Mouse (Mus musculus): ENCODE measurements around the gene St3gal5. TPM values are rescaled to one million over a fixed set of nuclear protein-coding genes. Genes with fewer than 3 reads are reported as not detected.

The St3gal5 gene
- total and polyA plus RNA-seq, 3 experiments: 24.4 to 51.8 TPM; not detected in 1

- TF ChIP-seq TAL1 (IDR thresholded peaks at IDR 0.05; ENCODE audit: low read length) (peak; percentile 82), USF1 (IDR thresholded peaks at IDR 0.05; ENCODE audit: low read depth, low read length) (0 out of 2 replicates have a peak, but pooled peaks have one; percentile 23), ZMIZ1 (IDR thresholded peaks at IDR 0.05; ENCODE audit: low read depth, low read length) (no peak)
These were observed 37.6 kb downstream of the St3gal5 start (continued) for GRCm38 (mm10) chr6:72134850-72135515.

- no peaks in the 10 kb centered on the region for H3K9me3 ChIP-seq (replicated peaks; ENCODE audit: insufficient read depth, low read length)
- peaks cover 14 to 43% of the 10 kb centered on the region in 2 experiments for H3K36me3 ChIP-seq (ENCODE audit: control insufficient read depth in 1 of 2, insufficient read depth in 2 of 2, low read length in 2 of 2)
- no peak overlapping the region for H3K4me3 ChIP-seq (ENCODE audit: control insufficient read depth in 1 of 2, insufficient read depth in 1 of 2, low read depth in 2 of 2, low read length in 2 of 2)
- no peak for DNase-seq (ENCODE audit: low read depth, low spot score)
- no peaks in the 10 kb centered on the region for H3K27me3 ChIP-seq (ENCODE audit: control insufficient read depth in 1 of 2, insufficient read depth in 2 of 2, low read length in 2 of 2)
- no peaks in the 10 kb centered on the region for H3K79me2 ChIP-seq (ENCODE audit: control insufficient read depth, insufficient read depth, low read length, poor library complexity)
- H3K27ac ChIP-seq (ENCODE audit: control insufficient read depth, low read depth, low read length): no peak overlapping the region
- H3K9ac ChIP-seq (ENCODE audit: control insufficient read depth, low read depth, low read length, poor library complexity, severe bottlenecking): no peak overlapping the region
- peaks cover 12 to 36% of the 10 kb centered on the region in 2 experiments for H3K4me1 ChIP-seq (ENCODE audit: control insufficient read depth in 1 of 2, insufficient read depth in 2 of 2, low read length in 2 of 2)
- peak; percentile 36 for TF ChIP-seq TAL1 (IDR thresholded peaks at IDR 0.05; ENCODE audit: low read length)
- no peak for TF ChIP-seq MYB (IDR thresholded peaks at IDR 0.05; ENCODE audit: low read depth, low read length)
These were observed 38.6 kb downstream of the St3gal5 start for GRCm38 (mm10) chr6:72136016-72136415.

GRCm38 (mm10) chr6:72136543-72136942 lies 39.2 kb downstream of the St3gal5 start:
- Histone ChIP-seq H3K36me3 (ENCODE audit: control insufficient read depth in 1 of 2, insufficient read depth in 2 of 2, low read length in 2 of 2) (peaks cover 11 to 45% of the 10 kb centered on the region in 2 experiments), H3K27me3 (ENCODE audit: control insufficient read depth in 1 of 2, insufficient read depth in 2 of 2, low read length in 2 of 2) (no peaks in the 10 kb centered on the region), H3K4me1 (ENCODE audit: control insufficient read depth in 1 of 2, insufficient read depth in 2 of 2, low read length in 2 of 2) (peaks cover 12 to 40% of the 10 kb centered on the region in 2 experiments), H3K9ac (ENCODE audit: control insufficient read depth, low read depth, low read length, poor library complexity, severe bottlenecking) (no peak overlapping the region), H3K79me2 (ENCODE audit: control insufficient read depth, insufficient read depth, low read length, poor library complexity) (no peaks in the 10 kb centered on the region), H3K27ac (ENCODE audit: control insufficient read depth, low read depth, low read length) (no peak overlapping the region), H3K4me3 (ENCODE audit: control insufficient read depth in 1 of 2, insufficient read depth in 1 of 2, low read depth in 2 of 2, low read length in 2 of 2) (no peak overlapping the region), H3K9me3 (replicated peaks; ENCODE audit: insufficient read depth, low read length) (no peaks in the 10 kb centered on the region)
- DNase-seq (ENCODE audit: low read depth, low spot score): no peak
- TF ChIP-seq NRF1 (IDR thresholded peaks at IDR 0.05; ENCODE audit: insufficient read depth, low read depth, low read length, poor library complexity, severe bottlenecking) (no peak), POLR2AphosphoS2 (IDR thresholded peaks at IDR 0.05; ENCODE audit: low read length) (no peak), E2F4 (IDR thresholded peaks at IDR 0.05; ENCODE audit: borderline replicate concordance, low read depth, low read length) (no peak), ZNF384 (IDR thresholded peaks at IDR 0.05; ENCODE audit: low read depth, low read length) (no peak), JUND (IDR thresholded peaks at IDR 0.05; ENCODE audit: low read depth, low read length) (no peak), CHD2 (IDR thresholded peaks at IDR 0.05; ENCODE audit: low read length) (no peak), ETS1 (IDR thresholded peaks at IDR 0.05; ENCODE audit: low read depth, low read length) (no peak), MAZ (IDR thresholded peaks at IDR 0.05; ENCODE audit: low read depth, low read length) (no peak)
